ENCODE assay signal across 9 mouse cellular contexts in the genomic region with DNA sequence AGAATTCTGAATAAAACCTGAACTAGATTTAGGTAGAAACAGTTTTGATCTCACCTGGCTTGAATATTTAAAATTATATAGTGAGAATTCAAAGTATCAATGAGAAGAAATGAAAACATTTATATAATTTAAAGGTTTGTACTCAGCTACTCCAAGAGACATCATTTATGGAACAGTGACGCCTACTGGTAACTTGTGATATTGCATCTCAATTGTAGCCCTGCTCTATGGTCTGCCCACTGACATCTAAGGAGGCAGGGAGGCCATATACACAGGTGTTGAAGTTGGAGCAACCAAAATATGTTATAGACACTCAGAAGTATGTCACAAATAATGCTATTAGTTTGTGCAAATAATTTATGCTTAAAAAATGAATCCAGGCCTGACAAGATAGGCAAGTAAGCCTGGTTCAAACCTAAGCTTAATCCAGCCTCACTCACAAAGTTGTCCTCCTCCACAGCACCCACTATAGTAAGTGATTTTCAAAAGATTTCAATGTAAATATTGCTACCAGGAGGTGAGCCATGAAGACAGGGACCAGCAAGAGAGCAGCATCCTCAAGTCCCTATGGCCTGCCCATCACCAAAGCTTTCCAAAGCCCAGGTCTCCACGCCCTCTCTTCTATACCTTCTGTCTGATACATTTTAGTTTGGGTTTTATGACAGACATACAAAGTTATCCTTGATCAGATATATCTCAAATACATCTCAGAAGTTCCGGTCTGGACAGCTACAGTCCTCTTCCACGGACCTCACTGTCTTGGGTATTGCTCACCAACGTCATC.
DNase-seq lines count a peak whose midpoint lies in the region; ATAC-seq and TF ChIP-seq lines count a peak whose summit lies in the region.
"Had no signal": no experiment of that assay in that cellular context is flagged by ENCODE, and none has a peak within 500 bp of the region (broad histone marks: within the 10 kb centered on the region; RNA-seq: fewer than 3 reads in every experiment).

No protein-coding gene starts in this region.

- no peaks in the 10 kb centered on the region for H3K9me3 ChIP-seq in midbrain, embryonic 11.5 days (ENCODE audit: control insufficient read depth, low read length)
- no peaks in the 10 kb centered on the region for H3K9me3 ChIP-seq in midbrain, embryonic 10.5 days (replicated peaks)
- no peaks in the 10 kb centered on the region for H3K9me3 ChIP-seq in hindbrain, embryonic 11.5 days (ENCODE audit: control insufficient read depth, low read length)
- no peaks in the 10 kb centered on the region for H3K9me3 ChIP-seq in midbrain, postnatal 0 days (ENCODE audit: low read length)
- H3K9me3 ChIP-seq: neural tube, embryonic 12.5 days had no signal

- DNase-seq in midbrain, embryonic 11.5 days (ENCODE audit: low spot score, missing footprints) = peak; percentile 97
- DNase-seq in midbrain, embryonic 10.5 days (ENCODE audit: low spot score) = no peak
- DNase-seq in Muller cell, postnatal 12 days (ENCODE audit: inconsistent ontology term) = peak; percentile 54
- DNase-seq in hindbrain, embryonic 11.5 days (ENCODE audit: low spot score) = peak; percentile 84
- peak; percentile 69 for DNase-seq in layer of hippocampus, adult 9-10 months (ENCODE audit: low spot score)
- peak; percentile 84 for DNase-seq in midbrain, postnatal 0 days (ENCODE audit: low spot score)
- peak; percentile 43 for DNase-seq in yolk sac, embryonic 10.5 days (ENCODE audit: low spot score)

- no peak overlapping the region for H3K4me3 ChIP-seq in midbrain, embryonic 11.5 days (ENCODE audit: low read depth, low read length)
- no peak overlapping the region for H3K4me3 ChIP-seq in midbrain, embryonic 10.5 days
- no peak overlapping the region for H3K4me3 ChIP-seq in cortical plate, adult 2 months (ENCODE audit: insufficient read depth, low read length)
- H3K4me3 ChIP-seq in hindbrain, embryonic 11.5 days (ENCODE audit: low read depth, low read length) = no peak overlapping the region
- no peak overlapping the region for H3K4me3 ChIP-seq in midbrain, postnatal 0 days (ENCODE audit: low read depth, low read length)
- H3K4me3 ChIP-seq: neural tube, embryonic 12.5 days had no signal

- peak; percentile 81 for TF ChIP-seq CTCF in cortical plate, adult 2 months (IDR thresholded peaks at IDR 0.05; ENCODE audit: extremely low read depth, insufficient read depth, low read length)
- peak; percentile 90 for TF ChIP-seq CTCF in midbrain, postnatal 0 days (IDR thresholded peaks at IDR 0.05)

- H3K4me1 ChIP-seq in midbrain, embryonic 11.5 days (ENCODE audit: control insufficient read depth, insufficient read depth, low read length) = no peaks in the 10 kb centered on the region
- peaks cover 5% of the 10 kb centered on the region; the same call in 1 of the 2 replicates for H3K4me1 ChIP-seq in midbrain, embryonic 10.5 days
- no peaks in the 10 kb centered on the region; the same call in 1 of the 2 replicates for H3K4me1 ChIP-seq in cortical plate, adult 2 months (ENCODE audit: control insufficient read depth, insufficient read depth, low read length)
- H3K4me1 ChIP-seq in hindbrain, embryonic 11.5 days (replicated peaks; ENCODE audit: control insufficient read depth, insufficient read depth, low read length) = no peaks in the 10 kb centered on the region
- no peaks in the 10 kb centered on the region for H3K4me1 ChIP-seq in midbrain, postnatal 0 days (ENCODE audit: insufficient read depth, low read length)
- H3K4me1 ChIP-seq: neural tube, embryonic 12.5 days had no signal

- H3K27ac ChIP-seq in midbrain, embryonic 11.5 days (ENCODE audit: low read depth, low read length) = no peak overlapping the region
- H3K27ac ChIP-seq in midbrain, embryonic 10.5 days (replicated peaks) = no peak overlapping the region
- H3K27ac ChIP-seq in cortical plate, adult 2 months (ENCODE audit: insufficient read depth, low read length) = no peak overlapping the region
- no peak overlapping the region for H3K27ac ChIP-seq in hindbrain, embryonic 11.5 days (ENCODE audit: low read depth, low read length)
- no peak overlapping the region for H3K27ac ChIP-seq in midbrain, postnatal 0 days (ENCODE audit: low read depth, low read length)
- H3K27ac ChIP-seq: neural tube, embryonic 12.5 days had no signal

- ATAC-seq in midbrain, embryonic 11.5 days (ENCODE audit: low FRiP score) = peak; percentile 70; the same call in 1 of the 2 replicates
- no peak for ATAC-seq in hindbrain, embryonic 11.5 days (ENCODE audit: low FRiP score)
- ATAC-seq in midbrain, postnatal 0 days (ENCODE audit: low FRiP score) = peak; percentile 81; the same call in 1 of the 2 replicates

- no peaks in the 10 kb centered on the region for H3K36me3 ChIP-seq in midbrain, embryonic 11.5 days (ENCODE audit: control insufficient read depth, insufficient read depth, low read length)
- no peaks in the 10 kb centered on the region for H3K36me3 ChIP-seq in midbrain, embryonic 10.5 days
- no peaks in the 10 kb centered on the region for H3K36me3 ChIP-seq in hindbrain, embryonic 11.5 days (ENCODE audit: control insufficient read depth, insufficient read depth, low read length)
- no peaks in the 10 kb centered on the region for H3K36me3 ChIP-seq in midbrain, postnatal 0 days (ENCODE audit: insufficient read depth, low read length)
- H3K36me3 ChIP-seq: neural tube, embryonic 12.5 days had no signal

- 75% methylated on average over 5 of the region's 5 CpGs for WGBS in midbrain, embryonic 11.5 days
- 75% methylated on average over 5 of the region's 5 CpGs for WGBS in midbrain, embryonic 10.5 days
- 76% methylated on average over 5 of the region's 5 CpGs for WGBS in hindbrain, embryonic 11.5 days
- WGBS in midbrain, postnatal 0 days = 78% methylated on average over 5 of the region's 5 CpGs

- no peak overlapping the region for H3K4me2 ChIP-seq in midbrain, embryonic 11.5 days
- no peak overlapping the region for H3K4me2 ChIP-seq in hindbrain, embryonic 11.5 days (replicated peaks; ENCODE audit: low read depth, low read length)
- no peak overlapping the region for H3K4me2 ChIP-seq in midbrain, postnatal 0 days (ENCODE audit: low read depth, low read length, poor library complexity, severe bottlenecking)
- H3K4me2 ChIP-seq: neural tube, embryonic 12.5 days had no signal

- no peak overlapping the region for H3K9ac ChIP-seq in midbrain, embryonic 11.5 days (ENCODE audit: low read length)
- no peak overlapping the region for H3K9ac ChIP-seq in hindbrain, embryonic 11.5 days (ENCODE audit: low read depth, low read length)
- H3K9ac ChIP-seq in midbrain, postnatal 0 days (replicated peaks; ENCODE audit: low read length, poor library complexity, severe bottlenecking) = no peak overlapping the region
- H3K9ac ChIP-seq: neural tube, embryonic 12.5 days had no signal

- no peaks in the 10 kb centered on the region for H3K27me3 ChIP-seq in midbrain, embryonic 11.5 days (ENCODE audit: control insufficient read depth, insufficient read depth, low read length)
- no peaks in the 10 kb centered on the region for H3K27me3 ChIP-seq in midbrain, embryonic 10.5 days (ENCODE audit: low read depth, poor library complexity, severe bottlenecking)
- H3K27me3 ChIP-seq in hindbrain, embryonic 11.5 days (ENCODE audit: control insufficient read depth, insufficient read depth, low read length) = no peaks in the 10 kb centered on the region
- H3K27me3 ChIP-seq in midbrain, postnatal 0 days (ENCODE audit: insufficient read depth, low read length) = no peaks in the 10 kb centered on the region
- H3K27me3 ChIP-seq: neural tube, embryonic 12.5 days had no signal

- no peak for TF ChIP-seq POLR2A in cortical plate, adult 2 months (IDR thresholded peaks at IDR 0.05; ENCODE audit: extremely low read depth, insufficient read depth, low read length)
